Mouse (Mus musculus): Measurements from ENCODE around the gene Klhdc2.

DNA sequence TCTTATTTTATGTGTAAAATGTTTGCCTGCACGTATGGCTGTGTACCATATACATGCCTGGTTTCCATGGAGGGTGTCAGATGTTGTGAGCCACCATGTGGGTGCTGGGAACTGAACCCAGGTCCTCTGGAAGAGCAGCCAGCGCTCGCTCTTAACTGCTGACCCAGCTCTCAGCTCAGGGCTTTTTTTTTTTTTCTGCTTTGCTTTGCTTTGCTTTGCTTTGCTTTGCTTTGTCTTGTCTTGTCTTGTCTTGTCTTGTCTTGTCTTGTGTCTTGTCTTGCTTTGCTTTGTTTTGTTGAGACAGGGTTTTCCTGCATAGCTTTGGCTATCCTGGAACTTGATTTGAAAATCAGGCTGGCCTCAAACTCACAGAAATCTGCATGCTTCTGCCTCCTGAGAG, 15.6 kb upstream of the Klhdc2 start:
- TF ChIP-seq CTCF (IDR thresholded peaks at IDR 0.05; ENCODE audit: low read depth) (no peak), EP300 (IDR thresholded peaks at IDR 0.05; ENCODE audit: low read depth) (no peak)
